Mouse (Mus musculus): Measurements from ENCODE around the gene Cfap52. TPM values are rescaled to one million over a fixed set of nuclear protein-coding genes. Genes with fewer than 3 reads are reported as not detected.

The Cfap52 gene
- polyA plus RNA-seq (2015; fragmentation: Nextera tagmentation; extraction: Ambion mirVana): 0.76 and 1.0 TPM in 2 replicates

- H3K27ac ChIP-seq: peak within 1 kb of the TSS; percentile 22; the same call in 1 of the 2 replicates
- WGBS: 6% methylated on average over 15 of the region's 15 CpGs
These were observed at the start of gene Cfap52 for GRCm38 (mm10) chr11:67965242-67965883. Cfap52 (minus strand) TSS chr11:67965651.

GRCm38 (mm10) chr11:68012207-68012606 is 46.8 kb upstream of the Cfap52 start:
- Histone ChIP-seq H3K9me3 (no peaks in the 10 kb centered on the region), H3K27me3 (no peaks in the 10 kb centered on the region), H3K9ac (no peak overlapping the region), H3K4me1 (peaks cover 13% of the 10 kb centered on the region), H3K4me3 (no peak overlapping the region), H3K36me3 (no peaks in the 10 kb centered on the region; the same call in 1 of the 2 replicates), H3K4me2 (replicated peaks) (no peak overlapping the region), H3K27ac (no peak overlapping the region)
- ATAC-seq (ENCODE audit: low FRiP score, low read depth): no peak
- WGBS: 83% methylated on average over 7 of the region's 7 CpGs

More at GRCm38 (mm10) chr11:67965242-67965883, at the start of gene Cfap52:
- Histone ChIP-seq H3K9me3 (no peaks in the 10 kb centered on the region), H3K36me3 (peaks cover 6% of the 10 kb centered on the region), H3K9ac (peak within 1 kb of the TSS; percentile 88), H3K27me3 (no peaks in the 10 kb centered on the region), H3K4me1 (peaks cover 21% of the 10 kb centered on the region), H3K4me3 (peak within 1 kb of the TSS; percentile 87), H3K4me2 (replicated peaks) (peak within 1 kb of the TSS; percentile 90)
- no peak for ATAC-seq (ENCODE audit: low FRiP score, low read depth)

GRCm38 (mm10) chr11:68009377-68009776 is 43.9 kb upstream of the Cfap52 start:
- Histone ChIP-seq H3K36me3 (no peaks in the 10 kb centered on the region; the same call in 1 of the 2 replicates), H3K9ac (no peak overlapping the region), H3K4me1 (peaks cover 15% of the 10 kb centered on the region), H3K27me3 (no peaks in the 10 kb centered on the region), H3K27ac (no peak overlapping the region), H3K9me3 (no peaks in the 10 kb centered on the region), H3K4me3 (no peak overlapping the region), H3K4me2 (replicated peaks) (no peak overlapping the region)
- no peak for ATAC-seq (ENCODE audit: low FRiP score, low read depth)
- WGBS: 52% methylated on average over 5 of the region's 5 CpGs

GRCm38 (mm10) chr11:68007645-68008044 is 42.2 kb upstream of the Cfap52 start:
- no peak overlapping the region for H3K4me2 ChIP-seq (replicated peaks)
- 48% methylated on average over 6 of the region's 6 CpGs for WGBS
- H3K9me3 ChIP-seq: no peaks in the 10 kb centered on the region
- H3K9ac ChIP-seq: no peak overlapping the region
- H3K27me3 ChIP-seq: 0 out of 2 replicates have a peak, but pooled peaks cover 4% of the 10 kb centered on the region
- peaks cover 10% of the 10 kb centered on the region for H3K4me1 ChIP-seq
- H3K27ac ChIP-seq: no peak overlapping the region
- H3K4me3 ChIP-seq: no peak overlapping the region
- ATAC-seq (ENCODE audit: low FRiP score, low read depth): no peak
- no peaks in the 10 kb centered on the region; the same call in 1 of the 2 replicates for H3K36me3 ChIP-seq

- H3K4me1 ChIP-seq: peaks cover 10% of the 10 kb centered on the region
- WGBS: 27% methylated on average over 8 of the region's 8 CpGs
- ATAC-seq (ENCODE audit: low FRiP score, low read depth): no peak
These were observed 40.9 kb upstream of the Cfap52 start for GRCm38 (mm10) chr11:68006216-68006789.

GRCm38 (mm10) chr11:68004191-68004590 is 38.7 kb upstream of the Cfap52 start:
- Histone ChIP-seq H3K27ac (no peak overlapping the region), H3K27me3 (0 out of 2 replicates have a peak, but pooled peaks cover 6% of the 10 kb centered on the region), H3K36me3 (no peaks in the 10 kb centered on the region), H3K9ac (no peak overlapping the region), H3K4me2 (replicated peaks) (no peak overlapping the region), H3K4me1 (peaks cover 10% of the 10 kb centered on the region), H3K9me3 (no peaks in the 10 kb centered on the region), H3K4me3 (no peak overlapping the region)
- no peak for ATAC-seq (ENCODE audit: low FRiP score, low read depth)
- 20% methylated on average over 6 of the region's 6 CpGs for WGBS

More at GRCm38 (mm10) chr11:68006216-68006789, 40.9 kb upstream of the Cfap52 start:
- no peak overlapping the region for H3K9ac ChIP-seq
- no peak overlapping the region for H3K4me3 ChIP-seq
- H3K27ac ChIP-seq: no peak overlapping the region
- no peaks in the 10 kb centered on the region; the same call in 1 of the 2 replicates for H3K36me3 ChIP-seq
- no peaks in the 10 kb centered on the region for H3K9me3 ChIP-seq
- 0 out of 2 replicates have a peak, but pooled peaks cover 6% of the 10 kb centered on the region for H3K27me3 ChIP-seq
- no peak overlapping the region for H3K4me2 ChIP-seq (replicated peaks)

- H3K27me3 ChIP-seq: 0 out of 2 replicates have a peak, but pooled peaks cover 6% of the 10 kb centered on the region
- no peaks in the 10 kb centered on the region for H3K36me3 ChIP-seq
- no peak for ATAC-seq (ENCODE audit: low FRiP score, low read depth)
- peak overlapping the region; percentile 20; the same call in 1 of the 2 replicates for H3K9ac ChIP-seq
- no peak overlapping the region for H3K27ac ChIP-seq
- no peak overlapping the region for H3K4me3 ChIP-seq
- no peak overlapping the region for H3K4me2 ChIP-seq (replicated peaks)
- H3K9me3 ChIP-seq: no peaks in the 10 kb centered on the region
- WGBS: 66% methylated on average over 5 of the region's 5 CpGs
- H3K4me1 ChIP-seq: no peaks in the 10 kb centered on the region
These were observed 34.2 kb upstream of the Cfap52 start for GRCm38 (mm10) chr11:67999629-68000028.

- H3K9me3 ChIP-seq: no peaks in the 10 kb centered on the region
- WGBS: 69% methylated on average over 3 of the region's 3 CpGs
- H3K9ac ChIP-seq: no peak overlapping the region
- no peaks in the 10 kb centered on the region for H3K4me1 ChIP-seq
- H3K4me2 ChIP-seq (replicated peaks): no peak overlapping the region
- H3K36me3 ChIP-seq: no peaks in the 10 kb centered on the region
- H3K4me3 ChIP-seq: no peak overlapping the region
- ATAC-seq (ENCODE audit: low FRiP score, low read depth): no peak
- 0 out of 2 replicates have a peak, but pooled peaks cover 6% of the 10 kb centered on the region for H3K27me3 ChIP-seq
- no peak overlapping the region for H3K27ac ChIP-seq
These were observed 33.5 kb upstream of the Cfap52 start for GRCm38 (mm10) chr11:67998905-67999304.

- no peak for ATAC-seq (ENCODE audit: low FRiP score, low read depth)
- H3K4me1 ChIP-seq: no peaks in the 10 kb centered on the region
These were observed 30.5 kb upstream of the Cfap52 start for GRCm38 (mm10) chr11:67995965-67996364.

GRCm38 (mm10) chr11:67991240-67991639 is 25.8 kb upstream of the Cfap52 start:
- H3K4me3 ChIP-seq: no peak overlapping the region

More at GRCm38 (mm10) chr11:67995965-67996364, 30.5 kb upstream of the Cfap52 start:
- Histone ChIP-seq H3K4me2 (replicated peaks) (no peak overlapping the region), H3K9ac (no peak overlapping the region), H3K27me3 (no peaks in the 10 kb centered on the region), H3K27ac (no peak overlapping the region), H3K9me3 (no peaks in the 10 kb centered on the region), H3K36me3 (peaks cover 4% of the 10 kb centered on the region; the same call in 1 of the 2 replicates), H3K4me3 (no peak overlapping the region)
- 73% methylated on average over 4 of the region's 4 CpGs for WGBS

GRCm38 (mm10) chr11:67983564-67983963 is 18.1 kb upstream of the Cfap52 start:
- no peak for ATAC-seq (ENCODE audit: low FRiP score, low read depth)
- H3K4me1 ChIP-seq: peaks cover 8% of the 10 kb centered on the region
- H3K36me3 ChIP-seq: peaks cover 4% of the 10 kb centered on the region; the same call in 1 of the 2 replicates
- no peaks in the 10 kb centered on the region for H3K9me3 ChIP-seq
- H3K9ac ChIP-seq: no peak overlapping the region
- H3K27ac ChIP-seq: no peak overlapping the region
- H3K4me2 ChIP-seq (replicated peaks): no peak overlapping the region
- WGBS: 83% methylated on average over 6 of the region's 6 CpGs
- H3K4me3 ChIP-seq: no peak overlapping the region
- H3K27me3 ChIP-seq: no peaks in the 10 kb centered on the region

More at GRCm38 (mm10) chr11:67991240-67991639, 25.8 kb upstream of the Cfap52 start:
- Histone ChIP-seq H3K9ac (no peak overlapping the region), H3K27ac (no peak overlapping the region), H3K4me1 (no peaks in the 10 kb centered on the region), H3K36me3 (peaks cover 8% of the 10 kb centered on the region; the same call in 1 of the 2 replicates), H3K9me3 (no peaks in the 10 kb centered on the region), H3K27me3 (no peaks in the 10 kb centered on the region), H3K4me2 (replicated peaks) (no peak overlapping the region)
- WGBS: 77% methylated on average over 4 of the region's 4 CpGs
- ATAC-seq (ENCODE audit: low FRiP score, low read depth): no peak

GRCm38 (mm10) chr11:67975252-67975651 is 9.8 kb upstream of the Cfap52 start:
- no peak overlapping the region for H3K27ac ChIP-seq
- H3K4me1 ChIP-seq: no peaks in the 10 kb centered on the region
- no peaks in the 10 kb centered on the region for H3K27me3 ChIP-seq
- no peak for ATAC-seq (ENCODE audit: low FRiP score, low read depth)
- no peak overlapping the region for H3K4me2 ChIP-seq (replicated peaks)
- H3K4me3 ChIP-seq: no peak overlapping the region
- WGBS: 13% methylated on average over 2 of the region's 2 CpGs
- H3K9me3 ChIP-seq: no peaks in the 10 kb centered on the region
- peaks cover 23% of the 10 kb centered on the region for H3K36me3 ChIP-seq
- no peak overlapping the region for H3K9ac ChIP-seq
